Mouse (Mus musculus) limb, embryonic 10.5 days (tissue): Measurements from ENCODE around the gene Trim30b. TPM values are rescaled to one million over a fixed set of nuclear protein-coding genes. Genes with fewer than 3 reads are reported as not detected.
A peak's percentile ranks its signal among the peaks of the same experiment; 100 is the strongest.
"Not testable (repeated sequence)": the region's sequence is repeated elsewhere in the genome, so short reads cannot be mapped to it uniquely, and the experiment has no call there.

ENCODE experiments used
- DNase-seq: peaks from one replicate; pipeline ENCODE4 v3.0.0-alpha.2; 2017; ENCODE audit warnings: low spot score
- H3K27ac ChIP-seq: fragments of 300-500 bp; sonication (generic); 2 replicates; pipeline ENCODE4 v1.5.1; 2016; ENCODE audit warnings: mild to moderate bottlenecking
- H3K27me3 ChIP-seq: fragments of 300-500 bp; sonication (generic); 2 replicates; pipeline ENCODE4 v1.6.1; 2016; ENCODE audit warnings: low read depth, mild to moderate bottlenecking; ENCODE audit not compliant: poor library complexity, severe bottlenecking
- H3K36me3 ChIP-seq: fragments of 300-500 bp; sonication (generic); 2 replicates; pipeline ENCODE4 v1.6.1; 2016; ENCODE audit warnings: mild to moderate bottlenecking, moderate library complexity
- H3K4me1 ChIP-seq: fragments of 300-500 bp; sonication (generic); 2 replicates; pipeline ENCODE4 v1.6.1; 2016
- H3K4me3 ChIP-seq: fragments of 300-500 bp; sonication (generic); 2 replicates; pipeline ENCODE4 v1.5.1; 2016; ENCODE audit warnings: mild to moderate bottlenecking, moderate library complexity
- H3K9me3 ChIP-seq: fragments of 300-500 bp; sonication (generic); replicated peaks from 2 replicates; pipeline ENCODE4 v1.6.1; 2016; ENCODE audit warnings: mild to moderate bottlenecking
- whole genome bisulfite sequencing: fragments of 180-500 bp; shearing (Covaris S2); methylation state at CpG from one replicate; pipeline ENCODE4 v1.1.7; 2016; 5-methylcytosine and 5-hydroxymethylcytosine counted together
- polyA plus RNA-seq: library from polyadenylated mRNA; unstranded; fragments of >200 nt; fragmentation: Nextera tagmentation; extraction: Ambion mirVana; gene quantifications from 2 replicates; pipeline ENCODE4 v1.2.1, GENCODE M21; 2016

Gene Trim30b
- polyA plus RNA-seq, 1 experiment from 2014 or later = 0.09 TPM

DNA sequence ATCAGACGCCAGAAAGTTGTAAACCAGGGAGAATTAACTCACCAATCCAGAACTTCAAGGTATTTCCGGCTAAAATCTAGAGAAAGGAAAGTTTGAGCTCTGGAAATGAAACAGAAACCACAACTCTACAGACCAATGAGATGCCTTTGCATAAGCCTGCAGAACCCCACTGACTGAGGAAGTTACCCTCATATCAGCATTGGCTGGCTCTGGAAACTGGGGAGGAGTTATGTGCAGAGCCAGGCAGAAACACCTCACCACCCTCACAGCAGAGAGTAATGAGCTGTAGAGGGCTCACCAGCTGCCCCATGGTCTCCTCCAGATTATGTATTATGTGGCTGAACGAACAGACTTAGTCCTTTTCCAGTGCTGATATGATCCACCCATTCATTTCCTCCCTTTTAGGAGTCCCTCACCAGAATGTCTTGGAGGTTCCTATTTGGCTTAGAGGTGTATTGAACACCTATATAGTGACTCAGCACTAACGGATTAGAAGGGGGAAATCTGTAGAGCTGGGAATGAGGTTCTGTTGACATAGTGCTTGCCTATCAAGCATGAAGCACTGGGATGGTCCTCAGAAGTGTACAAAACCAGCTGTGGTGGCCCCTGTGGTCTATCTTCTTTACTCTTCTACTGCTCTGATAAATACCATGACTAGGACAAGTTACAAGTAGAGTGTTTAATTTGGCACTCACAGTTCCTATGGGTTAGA, 54.2 kb downstream of the Trim30b start, which contains the start of gene Trim12a:
Gene Trim12a (minus strand): TSS at position 98 of the 712 bp plus-strand sequence.
- peak within 1 kb of the TSS; percentile 38 for H3K4me3 ChIP-seq
- not testable (repeated sequence) for H3K27me3 ChIP-seq, DNase-seq, H3K4me1 ChIP-seq, H3K27ac ChIP-seq, H3K36me3 ChIP-seq, H3K9me3 ChIP-seq
- 34% methylated on average over 4 of the region's 4 CpGs for WGBS

DNA sequence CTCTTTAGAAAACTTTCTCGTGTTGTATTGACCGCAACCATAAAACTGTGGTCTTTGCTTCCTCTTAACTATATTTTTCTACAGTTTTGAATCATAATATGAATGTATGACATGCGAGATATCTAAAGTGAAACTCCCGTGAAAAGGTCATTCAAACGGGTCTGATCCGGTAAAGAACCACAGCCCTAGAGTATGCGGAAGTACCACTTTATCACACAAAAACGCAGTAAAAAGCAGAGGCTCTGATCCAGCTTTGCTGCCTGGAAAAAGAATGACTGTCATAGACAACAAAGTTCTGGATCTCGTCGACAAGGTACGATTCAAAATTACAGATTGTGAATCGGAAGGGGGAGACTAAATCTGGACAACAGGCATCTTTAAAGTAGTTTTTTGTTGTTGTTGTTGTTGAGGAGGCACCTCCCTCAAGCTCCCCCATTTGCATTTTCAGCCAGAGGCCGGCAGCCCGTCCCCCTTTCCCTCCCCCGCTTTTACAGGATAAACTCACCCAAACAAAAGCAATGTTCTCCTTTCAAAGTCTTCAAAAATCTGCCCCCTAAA, 54.8 kb downstream of the Trim30b start:
- Histone ChIP-seq H3K27ac (no peak overlapping the region), H3K36me3 (no peaks in the 10 kb centered on the region), H3K9me3 (no peaks in the 10 kb centered on the region), H3K4me3 (peak overlapping the region; percentile 38), H3K4me1 (no peaks in the 10 kb centered on the region), H3K27me3 (no peaks in the 10 kb centered on the region)
- 15% methylated on average over 15 of the region's 15 CpGs for WGBS
- DNase-seq = no peak

Other genes with a start within 250 kb of the Trim30b start
- gene Ubqln5, start 240.1 kb downstream of the Trim30b start, polyA plus RNA-seq = not detected in 2 replicates
- gene Olfr643, start 232.5 kb downstream of the Trim30b start, polyA plus RNA-seq = not detected in 2 replicates
- not detected in 2 replicates for gene Ubqln3, start 226.6 kb downstream of the Trim30b start, polyA plus RNA-seq
- gene Ubqlnl, start 219.3 kb downstream of the Trim30b start, polyA plus RNA-seq = not detected in 2 replicates
- not detected in 2 replicates for gene Olfm5, start 205.1 kb downstream of the Trim30b start, polyA plus RNA-seq
- 0.16 and 0.29 TPM in 2 replicates for gene Olfr648, start 186.5 kb downstream of the Trim30b start, polyA plus RNA-seq
- gene Olfr649, start 173.9 kb downstream of the Trim30b start, polyA plus RNA-seq = not detected in 2 replicates
- gene Trim6, start 151.1 kb downstream of the Trim30b start, polyA plus RNA-seq = 6.4 and 7.0 TPM in 2 replicates
- gene Trim34a, start 125.4 kb downstream of the Trim30b start, polyA plus RNA-seq = 0.31 and 0.91 TPM in 2 replicates
- not detected in 2 replicates for gene Trim5, start 81.8 kb downstream of the Trim30b start, polyA plus RNA-seq
- 1.7 and 2.3 TPM in 2 replicates for gene Trim12a, start 54.4 kb downstream of the Trim30b start, polyA plus RNA-seq
- not detected in 2 replicates for gene Trim34b, start 40.4 kb downstream of the Trim30b start, polyA plus RNA-seq
- 0.79 and 1.1 TPM in 2 replicates for gene Trim12c, start 16.5 kb downstream of the Trim30b start, polyA plus RNA-seq
- not detected in 2 replicates for gene Trim30c, start 31.0 kb upstream of the Trim30b start, polyA plus RNA-seq
- gene Trim30a, start 95.3 kb upstream of the Trim30b start, polyA plus RNA-seq = 0.33 and 0.39 TPM in 2 replicates
- 0.11 TPM in 1 of 2 replicates, not detected in the other for gene Trim30d, start 138.0 kb upstream of the Trim30b start, polyA plus RNA-seq
- not detected in 2 replicates for gene Olfr651, start 180.2 kb upstream of the Trim30b start, polyA plus RNA-seq
- not detected in 2 replicates for gene Olfr652, start 191.0 kb upstream of the Trim30b start, polyA plus RNA-seq
- gene Olfr653, start 207.4 kb upstream of the Trim30b start, polyA plus RNA-seq = not detected in 2 replicates
- gene Olfr654, start 217.1 kb upstream of the Trim30b start, polyA plus RNA-seq = not detected in 2 replicates
- gene Olfr655, start 231.9 kb upstream of the Trim30b start, polyA plus RNA-seq = not detected in 2 replicates
- not detected in 2 replicates for gene Olfr656, start 244.1 kb upstream of the Trim30b start, polyA plus RNA-seq